Mouse (Mus musculus) small intestine, adult 2 months (tissue): Measurements from ENCODE around the gene Gm27027. TPM values are rescaled to one million over a fixed set of nuclear protein-coding genes. Genes with fewer than 3 reads are reported as not detected.
A peak's percentile ranks its signal among the peaks of the same experiment; 100 is the strongest.

ENCODE experiments used
- H3K27ac ChIP-seq: fragments of 200-500 bp; 2 replicates; pipeline ENCODE4 v1.5.1; 2012; ENCODE audit warnings: low read depth, low read length, control low read depth, inconsistent platforms; ENCODE audit not compliant: insufficient read depth
- H3K27me3 ChIP-seq: fragments of 200-500 bp; 2 replicates; pipeline ENCODE4 v1.6.1; 2012; ENCODE audit warnings: mild to moderate bottlenecking, moderate library complexity, low read length, inconsistent platforms; ENCODE audit not compliant: control insufficient read depth, insufficient read depth
- H3K36me3 ChIP-seq: fragments of 200-500 bp; 2 replicates; pipeline ENCODE4 v1.6.1; 2012; ENCODE audit warnings: mild to moderate bottlenecking, low read length, control low read depth, inconsistent platforms; ENCODE audit not compliant: control insufficient read depth, insufficient read depth
- H3K4me1 ChIP-seq: fragments of 200-500 bp; 2 replicates; pipeline ENCODE4 v1.6.1; 2012; ENCODE audit warnings: low read length, inconsistent platforms, mixed read lengths; ENCODE audit not compliant: control insufficient read depth, insufficient read depth, insufficient read length
- H3K4me3 ChIP-seq: fragments of 200-500 bp; 2 replicates; pipeline ENCODE4 v1.5.1; 2012; ENCODE audit warnings: low read depth, mild to moderate bottlenecking, control low read depth, inconsistent platforms, low read length, moderate library complexity
- CTCF ChIP-seq: fragments of 200-500 bp; IDR thresholded peaks from 2 replicates; pipeline ENCODE4 v1.5.1; 2012; ENCODE audit warnings: low read depth, mild to moderate bottlenecking, control low read depth, inconsistent platforms, low read length, moderate library complexity, mixed read lengths; ENCODE audit not compliant: insufficient replicate concordance, insufficient read length; ENCODE audit errors: extremely low read depth
- POLR2A ChIP-seq: fragments of 200-500 bp; IDR thresholded peaks from 2 replicates; pipeline ENCODE4 v1.6.1; 2012; ENCODE audit warnings: low read depth, mild to moderate bottlenecking, control low read depth, inconsistent platforms, low read length, moderate library complexity
- WGBS: fragments of 180-500 bp; shearing (Covaris S2); methylation state at CpG from one replicate; pipeline ENCODE4 v1.1.7; 2018; 5-methylcytosine and 5-hydroxymethylcytosine counted together
- polyA plus RNA-seq: library from polyadenylated mRNA; depleted of rRNA; stranded (reverse); fragments of >200 nt; gene quantifications from 2 replicates; pipeline ENCODE4 v1.2.3, GENCODE M21; 2012; rRNA removed

The Gm27027 gene
- polyA plus RNA-seq, result 0.42 and 1.2 TPM in 2 replicates

DNA sequence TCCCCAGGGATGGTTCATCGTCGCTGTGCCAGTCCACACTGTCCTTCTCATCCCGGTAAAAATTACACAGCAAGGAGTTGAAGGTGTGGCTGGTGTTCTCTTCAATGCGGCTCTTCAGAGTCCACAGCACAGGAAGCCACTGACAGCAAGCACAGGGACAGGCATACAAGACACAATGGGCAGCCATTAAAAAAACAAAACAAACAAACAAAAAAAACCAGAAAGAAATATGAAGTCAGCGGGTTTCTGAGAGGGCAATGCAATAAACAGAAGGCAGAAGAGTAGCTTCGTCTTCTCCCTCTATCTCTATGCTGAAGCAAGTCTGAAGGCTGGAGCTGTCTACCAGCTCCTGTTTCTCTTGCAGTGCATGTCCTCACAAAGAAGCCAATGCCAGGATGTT is at the start of gene Gm27027:
Gm27027 (minus strand) TSS at position 101 of the 400 bp plus-strand sequence.
- Histone ChIP-seq H3K36me3 (peaks cover 56% of the 10 kb centered on the region), H3K27ac (no peak within 1 kb of the TSS)
- WGBS, result 93% methylated on average over 6 of the region's 6 CpGs

DNA sequence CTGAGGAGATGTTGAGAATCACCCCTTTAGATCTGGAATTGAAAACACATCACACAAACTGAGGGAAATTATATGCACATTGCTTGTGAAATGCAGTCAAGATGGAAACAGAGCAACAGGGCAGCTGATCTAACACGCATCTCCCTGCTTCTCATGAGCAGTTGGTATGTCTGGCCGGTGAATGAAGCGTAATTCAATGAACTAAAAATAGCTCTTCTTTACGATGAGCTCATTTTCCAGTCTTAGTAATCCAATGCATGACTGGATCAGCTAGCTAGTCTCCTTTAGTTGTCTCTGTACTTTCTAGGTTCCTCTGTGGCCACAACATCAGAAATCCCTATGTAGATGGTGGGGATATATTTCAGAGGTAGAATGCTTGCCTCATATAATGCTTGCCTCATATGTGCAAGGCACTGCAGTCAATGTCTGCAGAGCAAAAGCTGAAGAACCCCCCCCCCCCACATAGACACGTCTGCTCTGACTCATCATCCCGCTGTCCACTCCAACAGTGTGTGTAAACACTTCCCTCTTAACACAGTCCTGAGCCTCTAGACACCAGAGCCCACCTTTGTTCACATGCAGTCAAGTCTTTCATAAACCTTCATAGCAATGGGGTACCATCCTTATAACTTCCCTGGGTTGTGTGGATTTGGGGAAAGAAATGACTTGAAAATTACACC is 49.4 kb upstream of the Gm27027 start:
- Histone ChIP-seq H3K36me3 (peaks cover 5% of the 10 kb centered on the region; the same call in 1 of the 2 replicates), H3K27me3 (no peaks in the 10 kb centered on the region), H3K27ac (no peak overlapping the region), H3K4me3 (no peak overlapping the region), H3K4me1 (peaks cover 5% of the 10 kb centered on the region; the same call in 1 of the 2 replicates)
- TF ChIP-seq CTCF (no peak), POLR2A (no peak)
- WGBS, result 63% methylated on average over 6 of the region's 6 CpGs

More for the DNA sequence above, at the start of gene Gm27027:
- no peak within 1 kb of the TSS for H3K4me3 ChIP-seq
- no peaks in the 10 kb centered on the region for H3K27me3 ChIP-seq
- H3K4me1 ChIP-seq, result no peaks in the 10 kb centered on the region
- TF ChIP-seq CTCF (no peak), POLR2A (no peak)

- Histone ChIP-seq H3K4me1 (peaks cover 5% of the 10 kb centered on the region; the same call in 1 of the 2 replicates), H3K27ac (0 out of 2 replicates have a peak overlapping the region, but pooled peaks have one; percentile 5), H3K4me3 (no peak overlapping the region), H3K36me3 (peaks cover 5% of the 10 kb centered on the region; the same call in 1 of the 2 replicates), H3K27me3 (no peaks in the 10 kb centered on the region)
- TF ChIP-seq POLR2A, result no peak
- TF ChIP-seq CTCF, result no peak
- WGBS, result 24% methylated on average over 2 of the region's 2 CpGs
These were observed 48.0 kb upstream of the Gm27027 start for GRCm38 (mm10) chr2:94044174-94044573.

- Histone ChIP-seq H3K27me3 (no peaks in the 10 kb centered on the region), H3K27ac (no peak overlapping the region), H3K4me3 (no peak overlapping the region), H3K4me1 (peaks cover 5% of the 10 kb centered on the region; the same call in 1 of the 2 replicates), H3K36me3 (peaks cover 5% of the 10 kb centered on the region; the same call in 1 of the 2 replicates)
- 75% methylated on average over 5 of the region's 5 CpGs for whole genome bisulfite sequencing
- no peak for TF ChIP-seq POLR2A
- no peak for TF ChIP-seq CTCF
These were observed 47.5 kb upstream of the Gm27027 start for GRCm38 (mm10) chr2:94043662-94044061.

- Histone ChIP-seq H3K4me3 (no peak overlapping the region), H3K27me3 (no peaks in the 10 kb centered on the region), H3K36me3 (peaks cover 5% of the 10 kb centered on the region), H3K4me1 (peaks cover 5% of the 10 kb centered on the region; the same call in 1 of the 2 replicates), H3K27ac (no peak overlapping the region)
- TF ChIP-seq CTCF (no peak), POLR2A (no peak)
- WGBS, result 93% methylated on average over 3 of the region's 3 CpGs
These were observed 46.3 kb upstream of the Gm27027 start for GRCm38 (mm10) chr2:94042461-94042860.

GRCm38 (mm10) chr2:94040391-94041125 is 44.4 kb upstream of the Gm27027 start:
- TF ChIP-seq POLR2A, result no peak
- TF ChIP-seq CTCF, result no peak
- H3K4me1 ChIP-seq, result peaks cover 5% of the 10 kb centered on the region; the same call in 1 of the 2 replicates
- H3K27ac ChIP-seq, result no peak overlapping the region
- peaks cover 5% of the 10 kb centered on the region for H3K36me3 ChIP-seq
- H3K4me3 ChIP-seq, result no peak overlapping the region
- 91% methylated on average over 5 of the region's 5 CpGs for WGBS
- no peaks in the 10 kb centered on the region for H3K27me3 ChIP-seq
